Mouse (Mus musculus) B cell, adult 2 months (primary cell): Measurements from ENCODE around the gene Alox5ap.

Source experiments
- DNase-seq, 2 experiments: peaks; one replicate each; pipeline ENCODE4 v3.0.0; 2022

Alox5ap gene

GRCm38 (mm10) chr5:149316926-149317325, 52.4 kb downstream of the Alox5ap start:
- no peak for DNase-seq

GRCm38 (mm10) chr5:149319874-149320323, 55.3 kb downstream of the Alox5ap start:
- DNase-seq = no peak

GRCm38 (mm10) chr5:149320534-149321482, 56.2 kb downstream of the Alox5ap start:
- no peak for DNase-seq

- DNase-seq = no peak
Measured at GRCm38 (mm10) chr5:149321909-149322841, 57.6 kb downstream of the Alox5ap start.

- DNase-seq = no peak
Measured at GRCm38 (mm10) chr5:149322938-149323553, 58.5 kb downstream of the Alox5ap start.

- no peak for DNase-seq
Measured at GRCm38 (mm10) chr5:149324739-149325138, 60.2 kb downstream of the Alox5ap start.

GRCm38 (mm10) chr5:149329098-149329887, 64.7 kb downstream of the Alox5ap start:
- no peak for DNase-seq

- no peak for DNase-seq
Measured at GRCm38 (mm10) chr5:149330601-149331000, 66.0 kb downstream of the Alox5ap start.

- DNase-seq = no peak
Measured at GRCm38 (mm10) chr5:149331407-149332143, 67.0 kb downstream of the Alox5ap start.

GRCm38 (mm10) chr5:149332787-149333186, 68.2 kb downstream of the Alox5ap start:
- no peak for DNase-seq

GRCm38 (mm10) chr5:149333941-149334698, 69.6 kb downstream of the Alox5ap start:
- no peak for DNase-seq

- DNase-seq = no peak
Measured at GRCm38 (mm10) chr5:149335009-149335408, 70.4 kb downstream of the Alox5ap start.

GRCm38 (mm10) chr5:149335563-149336238, 71.1 kb downstream of the Alox5ap start:
- peak; percentile 84 to 85 for DNase-seq

- DNase-seq = no peak
Measured at GRCm38 (mm10) chr5:149337148-149337547, 72.6 kb downstream of the Alox5ap start.
